Mouse (Mus musculus) fibroblast of lung, adult 2 months (primary cell): ENCODE results near the gene Zfp335.
"Not testable (repeated sequence)": the region's sequence is repeated elsewhere in the genome, so short reads cannot be mapped to it uniquely, and the experiment has no call there.

Experiments
- DNase-seq: peaks from one replicate; pipeline ENCODE4 v3.0.0-alpha.2; 2011; ENCODE audit warnings: low read depth

Zfp335 gene

DNA sequence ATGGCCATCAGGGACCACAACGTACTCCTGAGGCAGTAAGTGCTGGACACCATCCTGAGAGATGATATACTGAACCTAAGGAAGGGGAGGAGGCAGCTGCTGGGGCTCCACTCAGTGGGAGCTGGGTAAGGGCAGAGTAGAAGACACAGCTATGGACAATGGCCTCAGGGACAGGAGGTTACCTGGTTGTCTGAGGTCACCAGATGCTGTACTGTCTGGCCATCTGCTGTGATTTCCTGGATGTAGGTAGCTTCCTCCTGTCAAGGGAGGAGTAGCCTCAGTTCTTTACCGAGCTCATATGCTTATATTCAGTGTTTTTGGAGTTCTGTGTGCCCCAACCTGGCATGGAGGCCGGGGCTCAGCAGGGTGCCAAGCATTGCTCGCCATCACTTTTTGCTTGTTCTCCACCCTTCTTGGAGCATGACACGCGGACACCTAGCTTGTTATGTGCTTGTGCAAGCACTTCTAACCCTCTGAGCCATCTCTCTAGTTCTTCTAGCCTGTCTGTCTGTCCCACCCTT lies 18.8 kb downstream of the Zfp335 start:
- no peak for DNase-seq

DNA sequence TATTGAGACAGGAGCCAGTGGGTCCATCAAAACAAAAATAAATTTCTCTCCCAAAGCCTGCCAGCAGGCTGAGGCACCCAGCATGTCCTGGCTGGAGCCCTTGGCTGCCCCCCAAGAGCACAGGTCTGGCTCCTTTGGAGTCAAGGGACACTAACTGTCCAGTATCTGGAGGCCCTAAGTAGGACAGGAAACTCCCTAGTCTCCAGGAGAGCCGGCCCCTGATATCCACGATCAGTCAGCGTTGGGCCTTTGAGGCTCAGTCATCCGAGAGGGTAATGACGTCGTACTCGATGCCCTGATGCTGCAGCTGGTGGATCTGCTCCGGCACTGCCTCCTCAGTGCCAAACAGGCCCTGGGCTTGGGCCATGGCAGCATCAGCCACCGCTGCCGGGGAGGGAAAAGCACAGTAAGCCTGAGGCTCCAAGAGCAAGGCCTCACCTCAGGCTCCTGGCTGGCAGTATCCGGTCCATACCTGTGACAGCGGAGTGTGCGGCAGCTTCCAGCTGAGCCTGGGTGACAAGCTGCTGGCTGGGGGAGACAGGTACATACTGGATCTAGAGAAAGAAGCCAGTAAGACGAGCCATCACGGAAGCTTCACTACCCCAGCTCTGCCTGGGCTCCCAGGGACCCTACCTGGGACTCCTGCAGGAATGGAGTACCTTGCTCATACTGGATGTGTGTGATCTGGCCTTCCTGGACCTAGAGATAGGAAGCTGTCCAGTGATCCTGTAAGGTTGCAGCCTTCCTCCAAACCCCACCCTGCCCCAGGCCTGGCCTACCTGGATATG lies 19.5 kb downstream of the Zfp335 start:
- no peak for DNase-seq

DNA sequence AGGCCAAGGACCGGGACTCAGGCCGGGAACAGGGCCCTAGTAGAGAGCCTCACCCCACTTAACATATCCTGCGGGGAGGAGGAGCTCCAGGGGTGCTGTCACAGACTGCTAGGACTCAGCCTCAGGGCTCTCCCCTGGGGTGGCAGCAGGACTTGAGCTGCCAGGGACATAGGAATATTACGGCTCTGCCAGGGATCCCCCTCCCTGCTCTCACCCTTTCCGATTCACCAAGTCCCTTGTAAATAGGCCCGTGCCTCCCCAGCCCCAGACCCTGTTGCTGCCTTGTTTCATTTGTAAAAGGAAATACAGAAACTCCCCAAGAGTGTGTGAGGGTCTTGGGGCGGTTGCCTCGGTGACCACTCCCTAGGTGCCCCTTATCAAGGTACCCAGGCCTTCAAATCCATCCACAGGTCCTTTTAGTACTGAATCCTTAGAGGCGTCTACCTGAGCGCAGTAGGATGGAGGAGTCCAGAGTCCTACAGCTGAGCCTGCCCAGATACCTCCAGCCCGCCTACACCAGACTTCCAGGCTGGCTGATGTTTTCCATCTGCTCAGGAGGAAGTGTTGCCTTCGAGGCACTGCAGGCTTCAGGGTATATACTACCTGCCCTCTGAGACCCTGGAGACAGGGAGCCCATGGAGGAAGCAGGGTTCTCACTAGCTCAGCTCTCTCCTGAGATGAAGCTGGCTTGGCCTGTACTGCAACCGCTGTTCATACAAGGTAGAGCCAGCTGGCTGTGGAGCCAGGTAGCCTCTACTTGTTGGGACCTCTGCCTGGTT lies 20.3 kb downstream of the Zfp335 start:
- DNase-seq: no peak

DNA sequence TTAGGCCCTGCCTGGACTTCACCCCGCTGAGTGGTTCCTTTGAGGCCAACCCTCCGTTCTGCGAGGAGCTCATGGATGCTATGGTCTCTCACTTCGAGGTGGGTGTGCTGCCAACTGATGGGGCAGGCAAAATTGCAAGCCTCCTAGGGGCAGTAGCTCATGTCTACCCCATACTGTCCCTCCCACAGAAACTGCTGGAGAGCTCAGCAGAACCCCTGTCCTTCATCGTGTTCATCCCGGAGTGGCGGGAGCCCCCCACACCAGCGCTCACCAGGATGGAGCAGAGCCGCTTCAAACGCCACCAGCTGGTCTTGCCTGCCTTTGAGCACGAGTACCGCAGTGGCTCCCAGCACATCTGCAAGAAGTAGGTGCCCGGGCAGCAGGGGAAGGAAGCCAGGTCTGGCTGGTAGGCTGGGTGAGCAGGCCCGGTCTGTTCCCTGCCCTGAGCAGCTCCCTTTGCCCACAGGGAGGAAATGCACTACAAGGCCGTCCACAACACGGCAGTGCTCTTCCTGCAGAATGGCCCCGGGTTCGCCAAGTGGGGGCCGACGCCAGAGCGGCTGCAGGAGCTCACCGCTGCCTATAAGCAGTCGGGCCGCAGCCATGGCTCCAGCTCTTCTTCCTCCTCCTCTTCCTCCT lies 21.0 kb downstream of the Zfp335 start:
- DNase-seq: no peak

DNA sequence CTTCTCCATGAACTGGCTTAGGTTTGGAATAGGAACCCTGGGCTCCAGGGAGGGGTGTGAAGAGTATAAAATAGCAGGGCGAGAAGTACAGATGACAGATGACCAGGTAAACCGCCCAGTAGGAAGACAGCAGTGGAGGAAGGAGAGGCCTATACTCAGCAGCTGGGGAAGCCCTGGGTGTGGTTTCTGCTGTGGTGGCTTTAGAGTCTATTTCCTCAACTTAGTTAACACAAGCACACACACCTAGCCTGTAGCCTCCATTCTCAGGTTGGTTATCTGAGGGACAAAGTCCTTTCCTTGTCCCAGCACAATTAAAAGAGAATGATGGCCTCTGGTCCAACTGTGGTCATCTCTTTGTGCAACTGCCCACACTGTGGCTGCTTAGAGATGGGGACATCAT lies 21.6 kb downstream of the Zfp335 start:
- no peak for DNase-seq

DNA sequence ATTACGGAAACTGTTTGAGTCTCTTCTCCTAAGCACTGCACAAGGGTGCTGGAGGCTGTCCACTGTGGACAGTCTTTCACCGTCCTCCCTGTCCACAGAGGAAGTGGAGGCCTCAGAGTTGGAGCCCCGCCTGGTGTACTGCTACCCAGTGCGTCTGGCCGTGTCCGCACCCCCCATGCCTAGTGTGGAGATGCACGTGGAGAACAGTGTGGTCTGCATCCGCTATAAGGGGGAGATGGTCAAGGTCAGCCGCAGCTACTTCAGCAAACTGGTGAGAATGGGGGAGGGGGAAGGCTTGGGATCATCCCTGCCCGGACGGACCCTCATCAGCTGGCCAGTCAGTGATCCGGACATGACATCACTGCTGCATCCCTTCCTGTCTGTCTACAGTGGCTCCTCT lies 22.6 kb downstream of the Zfp335 start:
- DNase-seq: no peak

DNA sequence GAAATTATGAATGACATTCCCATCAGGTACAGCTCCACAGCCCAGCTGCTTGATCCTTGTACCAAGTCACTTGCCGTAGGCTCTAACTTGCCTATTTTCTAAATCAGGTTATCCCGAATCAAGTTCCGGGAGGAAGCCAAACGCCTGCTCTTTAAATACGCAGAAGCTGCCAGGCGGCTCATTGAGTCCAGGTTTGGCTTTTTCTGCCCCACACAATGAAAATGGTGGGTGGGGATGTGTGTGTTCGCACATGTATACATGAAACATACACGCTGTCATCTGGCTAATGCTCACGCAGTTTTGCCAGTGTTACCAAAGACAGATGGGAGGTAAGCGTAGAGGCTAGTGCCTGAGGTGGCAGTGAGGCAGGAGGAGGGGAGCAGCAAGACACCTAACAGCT lies 24.9 kb downstream of the Zfp335 start:
- DNase-seq: no peak

DNA sequence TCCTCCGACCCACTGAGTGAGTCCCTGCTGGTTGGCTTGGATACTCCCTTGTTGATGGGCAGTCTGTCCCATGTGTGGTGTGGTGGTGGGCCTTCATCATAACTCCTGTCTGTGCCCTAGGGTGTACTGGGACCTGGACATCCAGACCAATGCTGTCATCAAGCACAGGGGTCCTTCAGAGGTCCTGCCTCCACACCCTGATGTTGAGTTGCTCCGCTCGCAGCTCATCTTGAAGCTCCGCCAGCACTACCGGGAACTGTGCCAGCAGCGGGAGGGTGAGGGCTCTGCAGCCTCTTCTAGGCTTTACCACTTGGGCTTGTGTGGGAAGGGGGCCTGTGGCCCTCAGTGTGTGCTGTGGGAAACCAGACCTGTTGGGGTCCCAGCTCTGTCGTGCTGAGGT lies 25.8 kb downstream of the Zfp335 start:
- no peak for DNase-seq

DNA sequence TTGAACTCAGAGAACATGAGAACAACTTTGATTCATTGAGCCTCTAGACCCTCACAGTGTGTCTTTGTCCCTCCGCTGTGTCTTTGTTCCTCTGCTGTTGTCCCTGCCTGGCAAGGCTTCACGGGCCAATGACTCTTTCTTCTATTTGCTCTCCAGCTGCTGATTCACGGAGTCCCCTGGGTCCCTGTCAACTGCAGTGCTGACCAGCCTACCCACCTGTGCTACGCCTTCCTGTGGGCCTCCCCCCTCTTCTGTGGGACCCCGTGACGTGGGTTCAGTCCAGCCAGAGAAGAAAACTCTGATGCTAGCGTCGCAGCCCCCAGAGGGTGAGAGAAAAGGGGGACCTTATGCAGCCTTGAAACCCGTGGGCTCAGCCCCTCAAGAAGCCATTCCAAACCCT lies 28.9 kb downstream of the Zfp335 start:
- no peak for DNase-seq

DNA sequence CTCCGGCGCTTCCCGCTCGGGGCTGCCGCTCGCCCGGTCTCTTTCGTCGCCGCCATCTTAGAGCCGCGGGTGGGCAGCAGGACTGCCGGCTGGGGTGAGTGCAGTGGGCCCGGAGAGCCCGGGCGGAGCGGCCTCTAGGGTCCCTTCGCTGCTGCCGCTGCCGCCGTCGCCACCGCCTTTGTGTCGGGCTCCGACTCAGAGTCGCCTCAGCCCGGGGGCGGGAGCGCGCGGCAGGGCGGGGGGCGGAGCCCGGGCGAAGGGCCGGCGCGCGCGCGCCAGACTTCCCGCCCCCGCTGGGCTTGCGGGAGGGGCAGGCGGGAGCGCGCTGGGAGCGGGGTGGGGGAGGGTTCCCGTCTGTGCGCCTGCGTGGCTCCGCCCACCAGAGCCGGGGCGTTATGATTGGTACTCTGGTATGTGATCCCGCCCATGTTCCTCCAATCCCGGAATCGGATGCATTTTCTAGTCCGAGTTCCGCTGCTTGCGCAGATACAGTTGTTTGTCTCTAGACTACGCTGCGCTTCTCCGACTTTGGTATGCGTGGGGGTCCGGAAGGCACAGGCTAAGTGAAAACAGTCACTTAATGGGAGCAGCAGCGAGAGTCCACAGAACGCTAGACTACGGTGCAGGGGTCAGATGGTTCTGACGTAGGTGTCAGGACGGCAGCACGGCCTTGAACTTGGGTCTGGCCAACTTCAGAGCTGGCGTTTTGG lies 31.8 kb downstream of the Zfp335 start:
- peak; percentile 86 for DNase-seq

DNA sequence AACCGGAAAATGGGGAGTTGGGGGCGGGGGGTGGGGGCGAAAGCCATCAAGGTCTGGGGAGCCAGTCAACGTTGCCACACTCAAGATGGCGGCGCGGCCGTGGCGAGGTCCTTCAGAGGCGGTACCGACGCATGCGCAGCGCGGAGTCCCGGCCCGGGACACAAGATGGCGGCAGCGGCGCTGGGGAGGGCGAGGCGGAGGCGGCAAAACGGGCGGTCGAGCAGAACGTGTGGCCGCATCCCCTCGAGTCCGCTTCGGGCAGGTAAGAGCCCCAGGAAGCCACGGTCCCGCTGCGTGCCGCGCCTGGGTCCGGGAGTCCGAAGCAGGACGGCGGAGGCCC lies 32.4 kb downstream of the Zfp335 start, which contains the start of gene Pcif1:
TSS of gene Pcif1 (plus strand) at position 77 of the 340 bp plus-strand sequence.
- DNase-seq: no peak

DNA sequence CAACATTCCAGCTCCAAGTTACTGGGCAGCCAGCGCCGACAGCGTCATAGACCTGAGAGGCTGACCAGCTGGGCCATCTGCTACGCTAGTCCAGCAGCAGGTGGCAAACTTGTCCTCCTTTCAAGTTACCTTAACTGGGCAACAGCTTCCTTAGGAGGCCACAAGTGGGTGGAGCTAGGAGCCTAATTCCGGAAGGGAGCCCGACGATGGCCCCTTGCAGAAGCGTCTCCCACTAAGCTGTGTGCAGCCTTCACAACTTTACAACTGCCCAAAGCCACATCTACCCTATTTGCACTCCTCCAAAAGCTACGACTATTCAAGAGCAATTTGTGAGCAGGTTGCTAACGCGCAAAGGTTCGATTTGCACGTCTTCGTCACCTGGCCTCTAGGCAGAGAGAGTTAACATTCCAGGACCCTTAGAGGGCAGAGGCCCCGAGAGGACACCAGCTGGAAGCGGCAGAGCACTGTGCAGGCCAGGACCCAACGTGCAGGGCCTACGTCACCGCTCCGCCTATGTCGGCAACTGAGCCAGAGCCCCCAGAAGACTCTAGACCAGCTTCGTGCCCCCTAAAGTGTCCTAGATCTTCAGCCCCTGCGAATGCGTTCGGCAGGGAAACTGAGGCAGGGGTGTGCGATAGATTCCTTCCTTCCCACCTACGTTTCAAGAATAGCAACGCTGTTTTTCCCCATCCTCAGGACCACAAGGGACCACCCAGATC lies 32.9 kb downstream of the Zfp335 start:
- DNase-seq: no peak

DNA sequence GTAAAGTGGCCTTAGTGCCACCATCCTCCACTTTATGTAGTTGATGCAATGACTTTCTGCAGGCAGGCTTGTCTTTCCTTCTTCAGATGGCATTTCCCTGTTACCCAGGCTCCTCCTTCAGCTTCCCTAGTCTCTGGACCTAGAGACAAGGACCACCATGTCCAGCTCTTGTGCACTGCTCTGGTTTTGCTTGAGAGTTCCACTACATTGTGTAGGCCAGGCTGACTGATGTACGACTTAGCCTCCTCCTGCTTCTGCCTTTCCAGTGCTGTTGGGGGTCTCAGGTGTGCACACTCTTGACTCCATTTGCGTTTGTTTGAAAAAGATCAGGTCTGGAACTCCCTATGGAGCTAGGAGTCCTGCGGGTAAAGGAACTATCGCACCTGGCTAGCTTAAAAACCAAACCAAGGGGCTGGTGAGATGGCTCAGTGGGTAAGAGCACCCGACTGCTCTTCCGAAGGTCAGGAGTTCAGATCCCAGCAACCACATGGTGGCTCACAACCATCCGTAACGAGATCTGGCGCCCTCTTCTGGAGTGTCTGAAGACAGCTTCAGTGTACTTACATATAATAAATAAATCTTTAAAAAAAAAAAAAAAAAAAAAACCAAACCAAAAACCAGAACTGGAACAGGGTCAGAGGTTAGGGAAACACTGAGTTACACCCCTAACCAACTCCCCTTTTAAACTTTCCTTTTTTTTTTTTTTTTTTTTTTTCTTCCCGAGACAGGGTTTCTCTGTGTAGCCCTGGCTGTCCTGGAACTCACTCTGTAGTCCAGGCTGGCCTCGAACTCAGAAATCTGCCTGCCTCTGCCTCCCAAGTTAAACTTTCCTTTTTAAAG lies 34.0 kb downstream of the Zfp335 start:
- not testable (repeated sequence) for DNase-seq

DNA sequence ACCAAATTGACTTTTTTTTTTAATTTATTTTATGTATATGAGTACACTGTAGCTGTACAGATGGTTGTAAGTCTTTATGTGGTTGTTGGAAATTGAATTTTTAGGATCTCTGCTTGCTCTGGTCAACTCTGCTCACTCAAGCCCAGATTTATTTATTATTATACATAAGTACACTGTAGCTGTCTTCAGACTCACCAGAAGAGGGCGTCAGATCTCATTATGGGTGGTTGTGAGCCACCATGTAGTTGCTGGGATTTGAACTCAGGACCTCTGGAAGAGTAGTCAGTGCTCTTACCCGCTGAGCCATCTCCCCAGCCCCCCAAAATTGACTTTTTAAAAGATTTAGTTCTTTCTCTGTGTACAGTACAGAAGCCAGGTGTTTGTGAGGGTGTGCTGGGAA lies 35.9 kb downstream of the Zfp335 start:
- DNase-seq: not testable (repeated sequence)

DNA sequence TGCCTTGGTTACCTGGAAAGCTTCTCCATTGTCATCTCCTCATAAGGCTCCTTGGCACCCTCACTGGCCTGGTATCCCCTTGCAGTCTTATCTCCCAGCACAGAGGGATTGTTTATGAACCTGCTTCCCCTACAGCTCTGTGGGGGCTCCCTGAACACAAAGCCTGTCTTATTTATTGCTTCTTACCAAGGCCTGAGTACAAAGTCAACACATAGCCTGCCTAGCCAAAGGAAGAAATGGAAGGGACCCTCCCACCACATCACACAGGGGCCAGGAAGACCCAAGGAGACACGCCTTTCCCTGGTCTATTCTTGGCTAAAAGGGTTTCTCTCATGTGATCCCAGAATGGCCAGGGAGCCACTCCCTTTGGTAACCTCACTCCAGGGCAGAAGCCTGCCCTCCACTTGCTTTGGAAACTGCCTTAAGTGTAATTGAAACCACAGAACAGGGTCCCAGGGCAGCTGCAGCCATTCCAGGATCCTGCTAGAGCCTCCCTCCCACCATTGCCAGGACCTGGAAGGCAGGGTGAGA lies 37.3 kb downstream of the Zfp335 start:
- DNase-seq: peak; percentile 40

DNA sequence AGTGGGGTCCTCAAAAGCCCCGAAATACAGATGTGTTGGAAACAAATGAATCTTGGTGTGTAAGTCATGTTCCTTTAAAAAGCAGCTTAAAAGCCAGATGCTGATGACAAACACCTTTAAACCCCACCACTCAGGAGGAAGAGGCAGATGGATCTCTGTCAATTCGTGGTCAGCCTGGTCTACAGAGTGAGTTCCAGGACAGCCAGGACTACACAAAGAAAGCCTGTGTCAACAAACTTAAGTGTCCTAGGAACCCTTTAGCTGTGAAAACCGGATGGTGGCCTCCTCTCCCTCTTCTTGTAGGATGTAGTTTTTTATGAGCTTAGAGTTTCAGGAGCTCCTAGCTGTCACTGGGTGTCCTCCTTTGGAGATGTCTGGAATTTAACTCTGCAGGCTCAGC lies 37.9 kb downstream of the Zfp335 start:
- no peak for DNase-seq

DNA sequence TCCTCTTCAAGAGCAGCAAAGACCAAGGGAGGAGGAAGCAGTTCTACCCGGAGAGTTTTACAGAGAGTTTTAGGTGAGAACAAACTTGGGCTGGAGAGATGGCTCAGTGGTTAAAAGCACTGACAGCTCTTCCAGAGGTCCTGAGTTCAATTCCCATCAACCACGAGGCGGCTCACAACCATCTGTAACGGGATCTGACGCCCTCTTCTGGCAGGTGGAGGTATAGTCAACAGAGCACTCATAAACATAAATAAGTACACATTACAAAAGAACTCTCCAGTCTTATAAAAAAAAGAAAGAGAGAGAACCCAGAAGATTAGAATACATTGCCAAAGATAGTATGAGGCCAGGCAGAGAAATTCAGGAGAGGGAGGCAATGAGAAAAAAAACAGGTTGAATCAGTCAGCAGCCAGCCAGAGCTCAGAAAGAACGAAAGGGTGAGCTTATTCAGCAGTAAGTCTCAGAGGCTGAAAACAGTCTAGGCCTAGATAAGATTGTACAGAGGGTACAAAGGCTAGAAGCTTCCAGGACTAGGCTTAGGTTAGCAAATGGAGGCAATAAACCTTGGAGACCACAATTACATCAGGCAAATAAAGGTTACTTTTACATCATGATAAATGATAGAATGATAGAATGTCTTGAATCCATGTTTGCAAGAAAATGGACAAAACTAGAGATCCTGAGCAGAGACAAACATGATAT lies 39.8 kb downstream of the Zfp335 start:
- no peak for DNase-seq

DNA sequence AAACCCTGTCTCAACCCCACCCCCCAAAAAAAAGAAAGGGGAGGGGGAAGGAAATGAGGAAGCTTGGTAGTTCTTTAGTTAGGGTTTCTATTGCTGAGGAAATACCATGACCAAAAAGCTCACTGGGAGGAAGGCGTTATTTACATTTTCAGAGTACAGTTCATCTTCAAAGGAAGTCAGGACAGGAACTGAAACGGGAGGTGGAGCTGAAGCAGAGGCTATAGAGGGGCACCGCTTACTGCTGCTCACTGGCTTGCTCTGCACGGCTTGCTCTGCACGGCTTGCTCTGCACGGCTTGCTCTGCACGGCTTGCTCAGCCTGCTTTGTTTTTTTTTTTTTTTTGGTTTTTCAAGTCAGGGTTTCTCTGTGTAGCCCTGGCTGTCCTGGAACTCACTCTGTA lies 43.1 kb downstream of the Zfp335 start:
- no peak for DNase-seq

DNA sequence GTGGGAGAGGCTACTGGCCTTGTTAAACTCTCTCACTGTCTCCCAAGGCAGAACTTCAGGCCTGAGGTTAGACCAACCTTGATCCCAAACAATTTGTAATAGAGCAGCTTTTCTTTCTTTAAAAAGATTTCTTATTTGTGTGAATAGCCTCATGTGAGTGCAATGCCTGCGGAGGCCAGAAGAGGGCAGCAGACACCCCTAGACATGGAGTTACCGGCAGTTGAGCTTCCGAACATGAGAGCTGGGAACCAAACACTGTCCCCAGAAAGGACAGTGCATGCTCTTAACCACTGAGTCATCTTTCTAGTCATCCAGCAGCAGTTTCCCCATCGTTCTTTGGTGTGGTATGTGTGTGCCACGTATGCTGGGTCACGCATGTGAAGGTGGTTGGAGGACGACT lies 44.0 kb downstream of the Zfp335 start:
- DNase-seq: no peak
